Mouse (Mus musculus): Measurements from ENCODE around the gene Pou3f3. TPM values are rescaled to one million over a fixed set of nuclear protein-coding genes. Genes with fewer than 3 reads are reported as not detected.

Gene Pou3f3
- polyA plus RNA-seq, 1 experiment: not detected

DNA sequence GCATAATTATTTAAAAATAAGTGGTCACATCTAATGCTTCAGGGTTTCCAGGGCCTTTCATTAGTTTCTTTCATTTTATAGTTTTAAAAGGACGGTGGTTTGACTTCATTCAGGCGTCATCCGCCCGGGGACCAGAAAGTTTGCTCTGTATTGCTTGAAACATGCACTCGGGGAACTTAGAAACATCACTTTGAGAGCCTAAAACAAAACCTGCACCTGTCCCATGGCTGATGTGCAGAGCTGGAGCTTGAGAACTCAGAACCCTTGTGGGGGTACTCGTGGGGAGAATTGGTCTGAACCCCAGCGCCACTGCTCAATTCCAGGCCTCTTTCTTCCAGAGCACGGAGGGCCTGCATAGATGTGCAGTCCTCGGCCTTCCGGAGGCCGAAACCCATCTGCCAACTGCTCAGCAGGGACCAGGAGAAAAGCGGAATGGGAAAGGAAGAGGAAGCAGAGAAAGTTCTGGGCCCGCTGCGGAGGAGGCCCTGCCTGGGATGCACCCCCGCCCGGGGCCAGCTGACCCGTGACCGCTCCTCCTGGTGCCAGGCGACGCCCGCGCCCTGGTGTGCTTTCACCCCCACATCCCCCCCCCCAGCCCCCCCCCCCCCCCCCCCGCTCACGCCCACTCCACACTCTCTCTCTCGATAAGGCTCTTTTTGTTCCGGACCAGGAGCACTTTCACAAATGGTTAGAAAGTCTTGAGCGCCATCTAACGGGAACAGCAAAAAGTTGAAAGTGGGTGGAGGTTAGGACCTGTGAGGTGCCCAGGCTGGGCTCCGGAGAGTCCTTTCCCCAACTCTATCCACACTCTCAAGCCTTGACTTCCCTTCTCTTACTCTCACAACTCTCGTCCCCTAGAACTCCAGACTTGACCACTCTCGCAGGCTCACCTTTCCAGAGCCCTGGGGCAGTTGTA, 18.7 kb downstream of the Pou3f3 start:
- H3K36me3 ChIP-seq (ENCODE audit: control insufficient read depth, insufficient read depth, low read length): no peaks in the 10 kb centered on the region
- no peak for TF ChIP-seq POLR2A (IDR thresholded peaks at IDR 0.05; ENCODE audit: low read depth, low read length)
- TF ChIP-seq CTCF (IDR thresholded peaks at IDR 0.05; ENCODE audit: extremely low read depth, insufficient read depth, insufficient read length, insufficient replicate concordance): no peak
- H3K4me3 ChIP-seq (ENCODE audit: extremely low read depth, insufficient read depth, insufficient read length): peak overlapping the region; percentile 17; the same call in 1 of the 2 replicates
- H3K27ac ChIP-seq (ENCODE audit: insufficient read depth, low read length): no peak overlapping the region
- no peaks in the 10 kb centered on the region; the same call in 1 of the 2 replicates for H3K4me1 ChIP-seq (ENCODE audit: control insufficient read depth, insufficient read depth, insufficient read length)
- no peak for DNase-seq (ENCODE audit: low read depth in 1 of 2, low spot score in 2 of 2)
- peaks cover 16% of the 10 kb centered on the region for H3K27me3 ChIP-seq (ENCODE audit: control insufficient read depth, insufficient read depth, low read length)
- WGBS: 4% methylated on average over 24 of the region's 31 CpGs

DNA sequence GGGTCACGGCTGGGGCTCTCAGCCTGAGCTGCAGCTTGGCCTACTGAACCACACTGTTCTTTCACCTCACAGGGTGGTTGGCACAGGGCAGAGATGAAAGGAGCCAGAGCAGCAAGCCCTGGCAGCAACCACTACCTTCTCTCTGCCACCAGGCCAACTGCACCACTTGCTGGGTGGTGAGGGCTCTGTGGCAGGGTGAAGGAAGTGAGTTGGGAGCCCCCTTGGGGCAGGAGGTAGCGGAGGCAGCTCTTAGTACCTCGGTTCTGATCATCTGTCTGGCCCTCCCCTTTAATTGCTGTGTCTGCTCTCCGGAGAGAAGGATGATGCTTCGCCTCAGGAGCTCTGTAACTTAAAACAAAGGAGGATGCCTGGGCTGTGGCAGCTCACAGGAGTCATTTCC, 23.0 kb downstream of the Pou3f3 start:
- no peak overlapping the region for H3K4me3 ChIP-seq (ENCODE audit: extremely low read depth, insufficient read depth, insufficient read length)
- 35% methylated on average over 5 of the region's 5 CpGs for WGBS
- DNase-seq (ENCODE audit: low read depth in 1 of 2, low spot score in 2 of 2): no peak
- H3K36me3 ChIP-seq (ENCODE audit: control insufficient read depth, insufficient read depth, low read length): no peaks in the 10 kb centered on the region
- no peak overlapping the region for H3K27ac ChIP-seq (ENCODE audit: insufficient read depth, low read length)
- peaks cover 8% of the 10 kb centered on the region for H3K27me3 ChIP-seq (ENCODE audit: control insufficient read depth, insufficient read depth, low read length)
- H3K4me1 ChIP-seq (ENCODE audit: control insufficient read depth, insufficient read depth, insufficient read length): no peaks in the 10 kb centered on the region; the same call in 1 of the 2 replicates
- no peak for TF ChIP-seq CTCF (IDR thresholded peaks at IDR 0.05; ENCODE audit: extremely low read depth, insufficient read depth, insufficient read length, insufficient replicate concordance)

DNA sequence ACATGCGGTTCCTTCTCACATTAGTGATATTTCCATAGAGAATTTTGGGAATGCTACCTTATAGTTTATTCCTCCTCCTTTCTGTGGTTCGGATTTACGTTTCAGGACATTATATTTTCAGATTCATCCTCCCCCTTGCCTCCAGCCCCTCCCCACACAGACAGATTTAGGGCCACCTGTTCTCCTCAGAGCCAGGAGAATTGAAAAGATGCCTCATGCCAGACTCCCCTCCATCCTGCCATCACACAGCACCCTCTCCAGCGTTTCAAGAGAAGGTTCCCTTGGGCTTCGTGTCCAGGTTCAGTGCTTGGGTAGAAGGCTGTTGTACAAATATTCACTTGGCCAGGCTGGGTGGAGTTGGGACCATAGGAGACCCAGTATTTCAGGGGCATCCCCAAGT, 25.8 kb downstream of the Pou3f3 start:
- 69% methylated on average over 5 of the region's 5 CpGs for WGBS
- no peaks in the 10 kb centered on the region for H3K36me3 ChIP-seq (ENCODE audit: control insufficient read depth, insufficient read depth, low read length)
- no peak overlapping the region for H3K4me3 ChIP-seq (ENCODE audit: extremely low read depth, insufficient read depth, insufficient read length)
- 0 out of 2 replicates have a peak, but pooled peaks cover 2% of the 10 kb centered on the region for H3K27me3 ChIP-seq (ENCODE audit: control insufficient read depth, insufficient read depth, low read length)
- no peak overlapping the region for H3K27ac ChIP-seq (ENCODE audit: insufficient read depth, low read length)
- no peaks in the 10 kb centered on the region for H3K4me1 ChIP-seq (ENCODE audit: control insufficient read depth, insufficient read depth, insufficient read length)
- DNase-seq (ENCODE audit: low read depth in 1 of 2, low spot score in 2 of 2): no peak
- no peak for TF ChIP-seq POLR2A (IDR thresholded peaks at IDR 0.05; ENCODE audit: low read depth, low read length)
- TF ChIP-seq CTCF (IDR thresholded peaks at IDR 0.05; ENCODE audit: extremely low read depth, insufficient read depth, insufficient read length, insufficient replicate concordance): no peak

DNA sequence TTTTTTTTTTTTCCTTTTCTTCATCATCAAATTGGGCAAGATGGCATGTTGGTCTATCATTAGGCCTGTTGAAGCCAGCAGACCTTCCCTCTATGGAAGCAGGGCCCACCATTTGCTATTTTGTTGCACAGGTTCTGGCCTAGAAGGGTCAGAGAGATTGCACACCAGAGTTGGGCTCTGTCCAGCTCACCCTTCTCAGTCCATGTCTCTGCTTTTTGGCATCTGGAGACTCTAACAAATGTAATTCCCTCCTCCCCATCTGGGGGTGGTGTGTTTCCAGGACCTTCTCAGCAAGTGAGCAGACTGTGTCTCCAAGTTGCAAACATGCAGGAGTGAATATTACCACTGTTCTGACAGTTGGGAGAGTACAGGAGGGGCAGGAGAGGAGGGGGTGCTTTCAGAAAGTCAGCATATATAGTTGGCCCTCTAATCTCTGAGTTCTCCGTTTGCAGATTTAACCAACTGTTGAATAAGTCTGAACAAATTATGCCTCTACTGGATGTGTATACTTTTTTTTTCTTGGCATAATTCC, 28.3 kb downstream of the Pou3f3 start:
- H3K27me3 ChIP-seq (ENCODE audit: control insufficient read depth, insufficient read depth, low read length): no peaks in the 10 kb centered on the region
- DNase-seq (ENCODE audit: low read depth in 1 of 2, low spot score in 2 of 2): no peak
- no peaks in the 10 kb centered on the region for H3K4me1 ChIP-seq (ENCODE audit: control insufficient read depth, insufficient read depth, insufficient read length)
- TF ChIP-seq CTCF (IDR thresholded peaks at IDR 0.05; ENCODE audit: extremely low read depth, insufficient read depth, insufficient read length, insufficient replicate concordance): no peak
- no peak for TF ChIP-seq POLR2A (IDR thresholded peaks at IDR 0.05; ENCODE audit: low read depth, low read length)
- H3K36me3 ChIP-seq (ENCODE audit: control insufficient read depth, insufficient read depth, low read length): no peaks in the 10 kb centered on the region
- WGBS: 79% methylated on average over 1 of the region's 1 CpGs
- H3K4me3 ChIP-seq (ENCODE audit: extremely low read depth, insufficient read depth, insufficient read length): no peak overlapping the region
- no peak overlapping the region for H3K27ac ChIP-seq (ENCODE audit: insufficient read depth, low read length)

DNA sequence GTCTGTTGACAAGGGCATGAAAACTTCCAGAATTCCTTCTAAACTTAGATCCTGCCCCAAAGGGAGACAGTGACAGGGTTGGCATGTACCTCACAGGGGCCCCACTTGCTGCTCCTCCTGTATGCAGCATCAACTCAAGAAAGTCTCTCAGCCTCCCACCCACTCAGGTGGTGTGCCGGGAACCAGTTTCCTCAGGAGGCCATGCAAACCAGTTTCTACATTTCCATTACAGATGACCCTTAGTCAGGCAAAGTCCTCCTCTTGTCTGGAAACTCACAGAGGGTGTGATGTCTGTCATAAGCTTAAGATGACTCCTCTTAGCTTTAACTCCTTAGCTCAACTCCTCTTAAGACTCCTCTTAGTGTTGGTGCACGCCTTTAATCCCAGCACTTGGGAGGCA, 29.3 kb downstream of the Pou3f3 start:
- Histone ChIP-seq H3K36me3 (ENCODE audit: control insufficient read depth, insufficient read depth, low read length) (no peaks in the 10 kb centered on the region), H3K27me3 (ENCODE audit: control insufficient read depth, insufficient read depth, low read length) (no peaks in the 10 kb centered on the region), H3K4me3 (ENCODE audit: extremely low read depth, insufficient read depth, insufficient read length) (no peak overlapping the region), H3K27ac (ENCODE audit: insufficient read depth, low read length) (no peak overlapping the region), H3K4me1 (ENCODE audit: control insufficient read depth, insufficient read depth, insufficient read length) (no peaks in the 10 kb centered on the region)
- no peak for DNase-seq (ENCODE audit: low read depth in 1 of 2, low spot score in 2 of 2)
- TF ChIP-seq CTCF (IDR thresholded peaks at IDR 0.05; ENCODE audit: extremely low read depth, insufficient read depth, insufficient read length, insufficient replicate concordance) (no peak), POLR2A (IDR thresholded peaks at IDR 0.05; ENCODE audit: low read depth, low read length) (no peak)
- 92% methylated on average over 2 of the region's 2 CpGs for WGBS

DNA sequence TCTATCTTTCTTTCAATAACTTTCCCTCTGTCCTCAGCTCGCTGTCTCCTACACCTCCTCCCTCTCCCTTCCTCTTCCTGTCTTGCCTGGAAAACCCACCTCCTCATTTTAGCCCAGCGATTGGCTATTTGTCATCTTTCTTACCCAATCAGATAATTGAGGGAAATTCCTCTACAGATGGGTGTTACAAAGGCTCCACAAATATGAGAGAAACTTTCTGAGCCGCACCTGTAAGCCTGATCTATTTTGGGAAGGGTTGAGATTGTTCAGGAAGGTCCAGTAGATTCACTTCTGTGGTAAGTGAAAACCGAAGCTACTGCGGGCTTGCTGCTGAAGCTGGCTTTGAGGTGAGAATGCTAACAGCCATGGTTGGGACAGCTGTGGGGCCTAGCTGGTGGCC, 31.6 kb downstream of the Pou3f3 start:
- TF ChIP-seq POLR2A (IDR thresholded peaks at IDR 0.05; ENCODE audit: low read depth, low read length) (no peak), CTCF (IDR thresholded peaks at IDR 0.05; ENCODE audit: extremely low read depth, insufficient read depth, insufficient read length, insufficient replicate concordance) (no peak)
- H3K4me1 ChIP-seq (ENCODE audit: control insufficient read depth, insufficient read depth, insufficient read length): no peaks in the 10 kb centered on the region
- 77% methylated on average over 5 of the region's 5 CpGs for WGBS
- H3K27me3 ChIP-seq (ENCODE audit: control insufficient read depth, insufficient read depth, low read length): no peaks in the 10 kb centered on the region
- no peak overlapping the region for H3K27ac ChIP-seq (ENCODE audit: insufficient read depth, low read length)
- no peak overlapping the region for H3K4me3 ChIP-seq (ENCODE audit: extremely low read depth, insufficient read depth, insufficient read length)
- no peaks in the 10 kb centered on the region for H3K36me3 ChIP-seq (ENCODE audit: control insufficient read depth, insufficient read depth, low read length)
- no peak for DNase-seq (ENCODE audit: low read depth in 1 of 2, low spot score in 2 of 2)

DNA sequence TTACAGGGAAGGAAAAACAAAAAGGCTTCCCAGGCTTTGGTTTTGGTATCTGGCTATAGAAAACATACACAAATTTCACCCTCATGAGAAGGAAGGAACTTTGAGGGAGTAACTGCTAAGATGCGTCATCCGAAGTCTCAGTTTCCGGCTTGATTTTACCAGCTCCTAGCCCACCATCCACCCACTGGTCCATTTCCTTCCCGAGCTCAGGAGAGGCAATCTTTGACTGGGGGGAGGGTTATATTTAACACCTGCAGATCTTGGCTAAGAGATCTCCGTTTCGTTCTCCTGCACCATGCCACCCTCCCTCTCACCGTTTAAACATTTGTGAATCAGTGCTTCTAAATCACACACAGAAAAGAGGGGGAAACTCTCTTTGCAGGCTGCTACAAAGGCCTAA, 32.1 kb downstream of the Pou3f3 start:
- WGBS: 81% methylated on average over 7 of the region's 7 CpGs

More for the DNA sequence above, 32.1 kb downstream of the Pou3f3 start:
- no peak for DNase-seq (ENCODE audit: low read depth in 1 of 2, low spot score in 2 of 2)
- H3K36me3 ChIP-seq (ENCODE audit: control insufficient read depth, insufficient read depth, low read length): no peaks in the 10 kb centered on the region
- no peak for TF ChIP-seq CTCF (IDR thresholded peaks at IDR 0.05; ENCODE audit: extremely low read depth, insufficient read depth, insufficient read length, insufficient replicate concordance)
- TF ChIP-seq POLR2A (IDR thresholded peaks at IDR 0.05; ENCODE audit: low read depth, low read length): no peak
- no peak overlapping the region for H3K27ac ChIP-seq (ENCODE audit: insufficient read depth, low read length)
- H3K27me3 ChIP-seq (ENCODE audit: control insufficient read depth, insufficient read depth, low read length): no peaks in the 10 kb centered on the region
- no peak overlapping the region for H3K4me3 ChIP-seq (ENCODE audit: extremely low read depth, insufficient read depth, insufficient read length)
- H3K4me1 ChIP-seq (ENCODE audit: control insufficient read depth, insufficient read depth, insufficient read length): no peaks in the 10 kb centered on the region

Measured in spleen, adult 2 months (tissue).